Mouse (Mus musculus) 416B (cell line): ENCODE measurements around the gene Zfp655.
"Not testable (repeated sequence)": the region's sequence is repeated elsewhere in the genome, so short reads cannot be mapped to it uniquely, and the experiment has no call there.

Source experiments
- DNase-seq: peaks from one replicate; pipeline ENCODE4 v3.0.0; 2011; ENCODE audit warnings: low read depth

Zfp655 gene

DNA sequence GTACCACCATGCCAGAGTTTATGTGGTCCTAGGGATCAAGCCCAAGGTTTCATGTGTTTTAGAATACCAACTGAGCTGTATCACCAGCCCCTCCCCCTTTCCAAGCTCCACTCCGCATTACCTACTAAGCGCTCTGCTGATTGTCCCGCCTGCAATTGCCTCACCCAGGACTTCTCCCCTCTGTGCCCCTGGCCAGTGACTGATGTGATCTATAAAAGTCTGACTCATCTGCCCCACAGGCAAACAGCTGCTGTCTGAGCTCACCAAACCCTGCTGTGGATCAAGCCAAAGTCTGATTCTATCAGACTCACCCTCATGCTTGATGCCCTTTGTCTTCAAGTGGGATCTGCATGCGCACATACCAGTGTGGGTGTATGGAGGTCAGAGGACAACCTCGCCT lies 8.7 kb upstream of the Zfp655 start:
- DNase-seq, result peak; percentile 59

DNA sequence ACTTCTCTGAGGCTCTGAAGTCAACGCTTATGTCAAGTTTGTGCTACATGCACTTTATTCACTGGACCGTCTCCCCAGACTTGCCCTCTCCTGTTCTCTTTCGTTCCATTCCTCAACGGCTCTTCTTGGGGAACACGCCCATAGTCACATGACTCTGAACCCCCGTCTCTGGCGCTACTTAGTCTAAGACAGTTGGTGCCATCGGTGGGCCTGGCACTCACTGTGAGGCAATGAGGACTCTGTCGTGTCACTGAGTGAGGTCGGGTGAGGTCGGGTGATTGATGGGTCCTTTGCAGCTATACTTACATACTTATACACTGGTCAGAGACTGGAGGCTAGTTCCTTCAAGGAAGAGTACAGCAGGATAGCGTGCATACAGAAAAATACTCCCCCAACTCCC lies 8.1 kb upstream of the Zfp655 start:
- DNase-seq, result no peak

GRCm38 (mm10) chr5:145226453-145226852 lies 5.1 kb upstream of the Zfp655 start:
- no peak for DNase-seq

DNA sequence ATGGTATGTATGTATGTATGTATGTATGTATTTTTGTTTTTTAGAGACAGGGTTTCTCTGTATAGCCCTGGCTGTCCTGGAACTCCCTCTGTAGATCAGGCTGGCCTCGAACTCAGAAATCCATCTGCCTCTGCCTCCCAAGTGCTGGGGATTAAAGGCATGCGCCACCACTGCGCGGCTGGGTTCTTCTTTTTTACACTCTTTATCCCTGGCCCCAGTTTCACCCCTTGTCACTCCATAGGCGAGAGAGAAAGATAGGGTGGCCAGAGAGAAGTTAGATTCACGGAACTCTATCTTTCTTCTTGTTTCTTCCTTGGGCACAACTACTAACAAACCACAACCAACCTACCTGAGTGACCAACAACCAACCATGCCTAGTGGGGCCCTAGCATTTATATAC lies 2.2 kb upstream of the Zfp655 start:
- not testable (repeated sequence) for DNase-seq

GRCm38 (mm10) chr5:145230641-145231040 lies 874 bp upstream of the Zfp655 start:
- no peak for DNase-seq

DNA sequence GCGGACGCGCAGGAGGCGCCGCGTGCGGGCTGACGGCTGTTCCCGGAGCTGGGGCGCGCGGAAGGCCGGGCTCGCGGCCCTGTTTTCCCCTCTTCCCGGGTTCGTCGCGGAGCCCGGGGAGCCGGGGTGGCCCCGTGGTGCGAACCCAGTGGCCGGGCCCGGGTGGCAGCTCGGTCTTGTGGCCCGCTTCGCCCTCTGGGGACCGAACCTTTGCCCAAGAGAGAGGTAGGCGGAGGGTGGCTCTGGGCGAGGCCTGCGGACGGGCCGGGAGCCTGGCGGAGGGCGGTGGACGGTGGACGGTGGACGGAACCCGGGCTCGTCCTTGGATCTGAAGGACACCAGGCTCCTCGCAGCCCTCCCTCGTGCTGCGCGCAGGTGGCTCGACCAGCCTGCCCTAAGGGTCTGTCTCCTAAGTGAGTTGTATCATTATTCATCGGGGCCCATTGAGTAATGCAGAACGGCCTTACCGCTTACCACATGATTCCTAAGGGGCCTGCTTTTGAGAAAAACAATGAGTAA lies 437 bp downstream of the Zfp655 start:
- DNase-seq, result peak; percentile 64

DNA sequence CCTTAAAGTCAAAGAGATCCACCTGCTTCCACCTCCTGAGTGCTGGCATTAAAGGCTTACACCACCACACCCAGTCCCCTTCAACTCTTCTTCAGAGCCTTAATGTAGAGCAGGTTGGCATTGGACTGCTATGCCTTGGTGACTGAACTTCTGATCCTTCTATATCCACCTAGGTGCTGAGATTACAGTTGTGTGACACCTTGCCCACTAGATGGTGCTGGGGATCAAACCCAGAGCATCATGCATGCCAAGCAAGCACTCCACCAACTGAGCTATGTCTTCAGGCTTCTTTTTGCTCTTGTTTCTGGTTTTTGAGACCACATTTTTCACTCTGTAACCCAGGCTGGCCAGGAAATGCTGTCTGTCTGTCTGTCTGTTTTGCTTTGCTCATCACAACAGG lies 3.1 kb downstream of the Zfp655 start:
- DNase-seq, result peak; percentile 75

DNA sequence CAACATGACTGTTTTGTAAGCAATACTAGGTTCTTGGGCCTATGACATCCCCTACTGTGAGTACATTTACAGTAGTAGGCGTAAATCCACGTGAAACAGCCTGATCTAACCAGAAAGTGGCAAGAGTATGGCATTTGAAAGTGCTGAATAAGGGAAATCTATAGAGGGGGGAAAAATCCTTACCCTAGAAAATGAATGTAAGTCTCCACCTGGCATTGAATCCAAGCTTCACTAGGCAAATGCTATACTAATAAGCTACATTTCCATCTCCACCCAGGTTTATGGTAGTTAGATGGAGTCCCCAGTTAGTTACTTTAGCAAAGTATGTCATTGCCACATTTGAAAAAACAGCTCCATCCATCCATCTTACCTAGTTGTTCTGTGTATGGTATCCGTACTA lies 18.0 kb downstream of the Zfp655 start:
- no peak for DNase-seq

GRCm38 (mm10) chr5:145273568-145273967 lies 42.1 kb downstream of the Zfp655 start:
- not testable (repeated sequence) for DNase-seq

DNA sequence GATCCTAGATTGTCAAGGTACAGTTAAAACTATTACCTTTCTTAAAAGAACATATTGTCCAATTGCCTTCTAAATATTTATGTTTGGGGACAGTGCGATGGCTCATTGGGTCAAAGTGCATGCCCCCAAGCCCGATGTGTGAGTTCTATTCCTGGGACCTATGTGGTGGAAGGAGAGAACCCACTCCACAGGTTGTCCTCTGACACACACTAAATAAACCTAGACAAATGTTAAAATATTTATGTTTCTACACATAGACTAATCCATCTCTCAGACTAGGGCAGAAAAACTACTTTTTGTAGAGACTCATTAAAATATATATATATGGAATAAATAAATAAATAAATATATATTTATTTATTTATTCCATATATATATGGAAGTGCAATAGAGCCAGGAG lies 48.4 kb downstream of the Zfp655 start:
- no peak for DNase-seq

DNA sequence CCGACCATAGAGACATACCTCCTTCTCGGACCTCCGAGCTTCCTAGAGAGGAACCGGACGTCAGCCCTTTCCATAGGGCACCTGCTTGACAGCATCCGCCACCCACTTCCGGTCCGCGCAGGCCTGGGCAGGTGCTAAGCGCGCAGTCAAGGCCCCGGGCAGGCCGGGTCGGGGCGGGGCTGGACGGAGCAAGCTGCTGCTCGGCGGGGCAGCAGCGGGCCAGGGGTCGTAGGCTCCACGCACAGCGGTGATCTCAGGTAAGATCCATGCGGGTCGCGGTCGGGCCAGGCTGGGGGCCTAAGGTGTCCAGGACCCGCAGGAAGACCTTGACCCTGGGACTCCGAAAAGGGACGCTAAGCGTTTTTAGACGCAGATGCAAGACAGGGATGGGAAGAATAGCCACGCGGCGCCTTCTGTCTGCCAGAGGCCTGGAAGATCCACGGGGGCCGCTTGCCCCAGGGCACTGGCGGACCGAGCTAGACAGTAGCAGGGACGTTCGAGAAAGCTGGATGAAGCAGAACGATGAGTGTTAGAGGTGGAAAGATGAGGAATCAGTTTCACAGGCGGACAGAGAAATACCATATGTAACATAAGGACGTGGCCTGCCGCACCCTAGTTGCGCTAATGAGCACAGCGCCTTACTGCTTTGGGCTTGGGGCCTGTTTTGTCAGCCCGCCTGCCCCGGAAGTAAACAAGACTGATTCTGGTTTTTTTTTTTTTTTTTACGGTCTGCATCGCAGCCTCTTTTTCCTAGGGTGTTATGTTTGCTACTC lies 49.0 kb downstream of the Zfp655 start, which contains the start of gene Zscan25:
Zscan25 (plus strand) TSS at position 130 of the 773 bp plus-strand sequence.
- DNase-seq, result peak; percentile 97

- DNase-seq, result peak; percentile 60
Measured at GRCm38 (mm10) chr5:145288382-145288781, 56.9 kb downstream of the Zfp655 start.

- no peak for DNase-seq
Measured at GRCm38 (mm10) chr5:145290697-145291096, 59.2 kb downstream of the Zfp655 start.

GRCm38 (mm10) chr5:145292398-145292797 lies 60.9 kb downstream of the Zfp655 start:
- DNase-seq, result no peak
